Mouse (Mus musculus) liver, embryonic 11.5 days (tissue): ENCODE measurements around the gene Casp6. TPM values are rescaled to one million over a fixed set of nuclear protein-coding genes. Genes with fewer than 3 reads are reported as not detected.

ENCODE experiments used
- ATAC-seq: fragments of 200-750 bp; cut with Nextera tagmentation; replicated peaks from 2 replicates; pipeline ENCODE4 v1.8.0; 2017; ENCODE audit warnings: moderate number of reproducible peaks, mild to moderate bottlenecking, moderate TSS enrichment, moderate library complexity; ENCODE audit not compliant: low FRiP score
- DNase-seq: peaks from one replicate; pipeline ENCODE4 v3.0.0-alpha.2; 2017; ENCODE audit warnings: low spot score
- H3K27ac ChIP-seq: fragments of 300-500 bp; sonication (generic); 2 replicates; pipeline ENCODE4 v1.5.1; 2014; ENCODE audit warnings: mild to moderate bottlenecking, low read depth, low read length, control low read depth
- H3K27me3 ChIP-seq: fragments of 300-500 bp; sonication (generic); replicated peaks from 2 replicates; pipeline ENCODE4 v1.6.1; 2014; ENCODE audit warnings: low read length, mixed read lengths; ENCODE audit not compliant: control insufficient read depth, insufficient read depth
- H3K36me3 ChIP-seq: fragments of 300-500 bp; sonication (generic); 2 replicates; pipeline ENCODE4 v1.6.1; 2014; ENCODE audit warnings: mild to moderate bottlenecking, low read length, moderate library complexity, mixed read lengths; ENCODE audit not compliant: control insufficient read depth, insufficient read depth
- H3K4me1 ChIP-seq: fragments of 300-500 bp; sonication (generic); replicated peaks from 2 replicates; pipeline ENCODE4 v1.6.1; 2014; ENCODE audit warnings: low read length, mixed read lengths; ENCODE audit not compliant: control insufficient read depth, insufficient read depth
- H3K4me2 ChIP-seq: fragments of 300-500 bp; sonication (generic); 2 replicates; pipeline ENCODE4 v1.6.1; 2014; ENCODE audit warnings: mild to moderate bottlenecking, control low read depth, moderate library complexity
- H3K4me3 ChIP-seq: fragments of 300-500 bp; sonication (generic); 2 replicates; pipeline ENCODE4 v1.5.1; 2014; ENCODE audit warnings: low read depth, low read length, control low read depth
- H3K9ac ChIP-seq: fragments of 300-500 bp; sonication (generic); 2 replicates; pipeline ENCODE4 v1.6.1; 2014; ENCODE audit warnings: low read depth, low read length, control low read depth
- H3K9me3 ChIP-seq: fragments of 300-500 bp; sonication (generic); 2 replicates; pipeline ENCODE4 v1.6.1; 2016; ENCODE audit warnings: low read length, inconsistent platforms, mixed read lengths; ENCODE audit not compliant: control insufficient read depth
- WGBS: fragments of 180-500 bp; shearing (Covaris S2); extraction: QIAGEN DNeasy Blood & Tissue Kit; methylation state at CpG from one replicate; pipeline ENCODE4 v1.1.7; 2014; 5-methylcytosine and 5-hydroxymethylcytosine counted together
- polyA plus RNA-seq: library from polyadenylated mRNA; unstranded; fragments of >200 nt; fragmentation: Nextera tagmentation; extraction: Ambion mirVana; gene quantifications from 2 replicates; pipeline ENCODE4 v1.2.1, GENCODE M21; 2014

Gene Casp6
- polyA plus RNA-seq, 1 experiment from 2014 or later = 82.4 TPM

GRCm38 (mm10) chr3:129885577-129885976 lies 15.6 kb upstream of the Casp6 start:
- ATAC-seq (peak; percentile 70), DNase-seq (no peak)
- Histone ChIP-seq H3K36me3 (peaks cover 7% of the 10 kb centered on the region; the same call in 1 of the 2 replicates), H3K4me2 (peak overlapping the region; percentile 46), H3K4me1 (peaks cover 49% of the 10 kb centered on the region), H3K27ac (peak overlapping the region; percentile 69), H3K27me3 (no peaks in the 10 kb centered on the region), H3K4me3 (no peak overlapping the region), H3K9me3 (no peaks in the 10 kb centered on the region), H3K9ac (no peak overlapping the region)
- WGBS = 45% methylated on average over 9 of the region's 9 CpGs

GRCm38 (mm10) chr3:129886430-129886829 lies 14.8 kb upstream of the Casp6 start:
- DNase-seq (no peak), ATAC-seq (no peak; the same call in 1 of the 2 replicates)
- Histone ChIP-seq H3K27me3 (no peaks in the 10 kb centered on the region), H3K4me1 (peaks cover 49% of the 10 kb centered on the region), H3K9ac (no peak overlapping the region), H3K4me3 (no peak overlapping the region), H3K4me2 (peak overlapping the region; percentile 46), H3K9me3 (no peaks in the 10 kb centered on the region), H3K36me3 (peaks cover 9% of the 10 kb centered on the region; the same call in 1 of the 2 replicates), H3K27ac (peak overlapping the region; percentile 65)
- WGBS = 71% methylated on average over 5 of the region's 5 CpGs

DNA sequence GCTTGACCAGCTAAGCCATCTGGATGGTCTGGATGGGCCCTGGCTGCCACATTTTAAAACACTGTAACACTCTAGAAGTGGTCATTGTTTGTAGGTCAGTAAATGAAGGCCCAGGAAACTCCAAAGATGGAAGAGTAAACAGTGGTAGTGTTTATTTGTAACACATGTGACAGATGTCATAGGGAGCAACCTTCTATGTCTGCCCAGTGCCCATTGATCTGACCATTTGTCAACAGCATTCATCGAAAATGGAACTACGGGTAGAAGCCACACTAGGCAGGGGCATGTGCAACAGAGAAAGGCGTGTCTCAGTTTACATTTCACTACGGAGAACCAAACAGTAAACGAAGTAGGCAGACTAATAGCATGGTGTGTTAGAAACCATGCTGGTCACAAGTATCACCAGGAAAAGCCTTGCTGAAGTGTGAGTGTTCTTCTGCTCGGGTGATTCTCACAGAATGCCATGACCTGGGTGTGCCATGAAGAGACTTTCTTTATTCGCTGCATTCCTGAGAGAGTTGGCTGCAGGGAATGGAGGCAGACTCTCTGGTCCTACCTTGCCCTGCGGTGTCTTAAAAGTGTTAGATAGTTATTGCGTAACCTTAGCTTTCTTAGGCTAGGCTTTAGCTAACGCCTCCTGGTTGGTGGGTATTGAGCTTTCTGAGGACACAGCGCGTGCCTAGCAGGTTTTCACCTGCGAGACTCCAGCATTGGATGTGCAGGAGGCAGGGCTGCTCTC lies 13.3 kb upstream of the Casp6 start:
- ATAC-seq (no peak), DNase-seq (no peak)
- Histone ChIP-seq H3K9me3 (no peaks in the 10 kb centered on the region), H3K4me2 (no peak overlapping the region), H3K4me3 (no peak overlapping the region), H3K9ac (no peak overlapping the region), H3K27ac (peak overlapping the region; percentile 34), H3K27me3 (no peaks in the 10 kb centered on the region), H3K36me3 (peaks cover 9% of the 10 kb centered on the region; the same call in 1 of the 2 replicates), H3K4me1 (peaks cover 40% of the 10 kb centered on the region)
- WGBS = 82% methylated on average over 13 of the region's 13 CpGs

DNA sequence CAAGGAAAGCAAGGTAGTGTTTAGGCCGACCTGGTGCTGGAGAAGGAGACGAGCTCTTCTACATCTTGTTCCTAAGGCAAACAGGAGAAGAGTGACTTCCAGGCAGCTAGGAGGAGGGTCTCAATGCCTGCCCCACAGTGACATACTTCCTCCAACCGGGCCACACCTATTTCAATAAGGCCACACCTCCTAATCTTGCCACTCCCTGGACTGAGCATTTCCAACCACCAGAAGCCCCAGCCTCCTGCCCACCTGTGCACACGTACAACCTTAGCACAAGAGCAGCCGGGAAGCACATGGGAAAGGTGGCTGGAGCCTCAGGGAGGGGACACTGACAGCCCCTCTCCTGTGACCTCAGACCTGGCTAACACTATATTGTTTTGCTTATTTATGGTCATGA lies 9.2 kb upstream of the Casp6 start:
- 0 out of 2 replicates have a peak, but pooled peaks have one; percentile 26 for ATAC-seq
- H3K36me3 ChIP-seq = peaks cover 12% of the 10 kb centered on the region; the same call in 1 of the 2 replicates
- H3K9ac ChIP-seq = no peak overlapping the region
- H3K27me3 ChIP-seq = no peaks in the 10 kb centered on the region
- 82% methylated on average over 5 of the region's 5 CpGs for WGBS
- no peak for DNase-seq
- H3K4me2 ChIP-seq = no peak overlapping the region
- H3K4me1 ChIP-seq = peaks cover 11% of the 10 kb centered on the region; the same call in 1 of the 2 replicates
- H3K4me3 ChIP-seq = no peak overlapping the region
- no peak overlapping the region for H3K27ac ChIP-seq
- H3K9me3 ChIP-seq = no peaks in the 10 kb centered on the region

DNA sequence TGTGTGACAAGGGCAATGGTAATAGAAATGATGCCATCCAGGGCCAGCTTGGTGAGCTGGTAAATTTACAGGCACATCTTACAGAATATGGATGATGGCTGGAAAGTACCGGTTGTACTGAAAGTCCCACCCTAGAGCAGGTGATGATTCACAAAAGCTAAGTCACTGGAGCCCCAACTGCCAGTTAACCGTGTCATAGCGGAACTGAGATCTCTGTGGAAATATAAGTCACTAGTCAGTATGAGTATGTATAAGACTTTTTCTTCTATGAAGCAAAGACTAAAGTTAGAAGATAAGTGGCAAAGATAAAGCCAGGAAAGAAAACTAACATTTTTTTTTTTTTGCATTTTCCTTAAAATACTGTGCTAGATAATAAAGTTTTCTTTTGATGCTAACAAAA lies 8.1 kb upstream of the Casp6 start:
- Histone ChIP-seq H3K4me1 (peaks cover 12% of the 10 kb centered on the region; the same call in 1 of the 2 replicates), H3K4me2 (no peak overlapping the region), H3K27ac (no peak overlapping the region), H3K27me3 (no peaks in the 10 kb centered on the region), H3K9ac (no peak overlapping the region), H3K36me3 (peaks cover 12% of the 10 kb centered on the region; the same call in 1 of the 2 replicates), H3K4me3 (no peak overlapping the region), H3K9me3 (no peaks in the 10 kb centered on the region)
- ATAC-seq (no peak), DNase-seq (no peak)
- 91% methylated on average over 3 of the region's 3 CpGs for WGBS

GRCm38 (mm10) chr3:129896591-129896990 lies 4.6 kb upstream of the Casp6 start:
- Histone ChIP-seq H3K4me3 (no peak overlapping the region), H3K27ac (no peak overlapping the region), H3K36me3 (peaks cover 8% of the 10 kb centered on the region; the same call in 1 of the 2 replicates), H3K4me2 (no peak overlapping the region), H3K9ac (no peak overlapping the region), H3K4me1 (peaks cover 12% of the 10 kb centered on the region), H3K27me3 (no peaks in the 10 kb centered on the region), H3K9me3 (no peaks in the 10 kb centered on the region)
- DNase-seq = no peak
- ATAC-seq = no peak
- WGBS = 44% methylated on average over 6 of the region's 6 CpGs

GRCm38 (mm10) chr3:129898886-129899285 lies 2.3 kb upstream of the Casp6 start:
- Histone ChIP-seq H3K27ac (no peak overlapping the region), H3K27me3 (no peaks in the 10 kb centered on the region), H3K36me3 (peaks cover 6% of the 10 kb centered on the region; the same call in 1 of the 2 replicates), H3K9ac (no peak overlapping the region), H3K4me2 (no peak overlapping the region), H3K4me3 (no peak overlapping the region), H3K4me1 (peaks cover 31% of the 10 kb centered on the region), H3K9me3 (no peaks in the 10 kb centered on the region)
- 65% methylated on average over 4 of the region's 4 CpGs for WGBS
- ATAC-seq = no peak
- no peak for DNase-seq

DNA sequence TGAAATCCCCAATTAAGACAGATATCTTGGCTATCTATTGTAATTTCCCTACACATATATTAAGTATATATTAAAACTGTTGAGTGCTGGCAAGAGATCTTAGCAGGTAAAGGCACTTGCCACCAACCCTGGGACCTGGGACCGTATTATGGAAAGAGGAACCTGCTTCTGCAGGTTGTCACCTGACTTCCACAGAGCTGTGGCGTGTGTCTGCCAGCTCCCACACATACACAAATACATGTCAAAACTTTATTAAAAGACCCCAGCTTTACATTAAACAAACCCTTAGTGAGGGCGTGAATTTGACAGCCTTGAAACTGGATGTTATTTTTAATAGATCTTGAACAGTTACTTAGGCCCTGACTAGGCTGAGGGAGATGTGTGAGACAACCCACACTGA lies 2.1 kb downstream of the Casp6 start:
- Histone ChIP-seq H3K4me1 (peaks cover 22% of the 10 kb centered on the region), H3K9me3 (no peaks in the 10 kb centered on the region), H3K27me3 (no peaks in the 10 kb centered on the region), H3K27ac (no peak overlapping the region), H3K9ac (no peak overlapping the region), H3K36me3 (peaks cover 7% of the 10 kb centered on the region), H3K4me3 (no peak overlapping the region), H3K4me2 (no peak overlapping the region; the same call in 1 of the 2 replicates)
- WGBS = 87% methylated on average over 3 of the region's 3 CpGs
- DNase-seq (no peak), ATAC-seq (no peak)

GRCm38 (mm10) chr3:129903866-129904265 lies 2.6 kb downstream of the Casp6 start:
- H3K27me3 ChIP-seq = no peaks in the 10 kb centered on the region
- DNase-seq = no peak
- 69% methylated on average over 8 of the region's 8 CpGs for WGBS
- no peak for ATAC-seq
- peak overlapping the region; percentile 15; the same call in 1 of the 2 replicates for H3K4me2 ChIP-seq
- no peak overlapping the region for H3K9ac ChIP-seq
- H3K4me3 ChIP-seq = no peak overlapping the region
- no peaks in the 10 kb centered on the region for H3K9me3 ChIP-seq
- H3K4me1 ChIP-seq = peaks cover 22% of the 10 kb centered on the region
- H3K27ac ChIP-seq = no peak overlapping the region
- H3K36me3 ChIP-seq = peaks cover 5% of the 10 kb centered on the region
